Mouse (Mus musculus) telencephalon, adult 2 months (tissue): ENCODE data around the gene Olfr681.
"Not testable (repeated sequence)": the region's sequence is repeated elsewhere in the genome, so short reads cannot be mapped to it uniquely, and the experiment has no call there.

Source experiments
- DNase-seq: peaks from one replicate; pipeline ENCODE4 v3.0.0-alpha.2; 2011; ENCODE audit warnings: low read depth, low spot score

Olfr681 gene

GRCm38 (mm10) chr7:105116536-105116935 lies at the start of gene Olfr681:
TSS of gene Olfr681 (plus strand) at chr7:105116836.
- no peak for DNase-seq

GRCm38 (mm10) chr7:105080905-105081304 lies 35.7 kb upstream of the Olfr681 start, which contains the start of gene Olfr679:
TSS of gene Olfr679 (plus strand) at chr7:105081205.
- no peak for DNase-seq

- not testable (repeated sequence) for DNase-seq
Measured at GRCm38 (mm10) chr7:105092717-105093116, 23.9 kb upstream of the Olfr681 start, which contains the start of gene Olfr680-ps1. TSS of gene Olfr680-ps1 (minus strand) at chr7:105092817.

- no peak for DNase-seq
Measured at GRCm38 (mm10) chr7:105141275-105141674, 24.6 kb downstream of the Olfr681 start.

DNA sequence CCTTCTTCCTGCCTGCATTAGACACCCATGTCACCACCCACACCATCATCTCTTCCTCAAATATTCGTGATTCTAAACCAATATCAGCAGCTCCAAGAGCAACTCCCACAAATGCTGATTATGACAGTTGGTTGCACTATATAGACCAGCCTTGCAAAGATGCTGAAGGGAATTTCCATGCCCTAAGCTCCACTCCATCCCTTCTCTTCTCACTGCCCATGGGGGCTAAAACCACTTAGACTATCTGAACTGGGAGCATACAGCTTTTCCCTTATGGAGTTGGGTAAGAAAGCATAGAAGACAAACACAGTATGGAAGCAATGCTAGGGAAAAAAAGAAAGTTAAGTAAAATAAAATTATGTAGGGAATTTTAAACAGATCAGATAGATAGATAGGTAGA lies 30.3 kb downstream of the Olfr681 start, which contains the start of gene Olfr683:
Olfr683 (minus strand) TSS at position 101 of the 400 bp plus-strand sequence.
- DNase-seq: no peak

- no peak for DNase-seq
Measured at GRCm38 (mm10) chr7:105163553-105163952, 46.9 kb downstream of the Olfr681 start, which contains the start of gene Olfr684. TSS of gene Olfr684 (minus strand) at chr7:105163653.

- no peak for DNase-seq
Measured at GRCm38 (mm10) chr7:105170773-105171172, 54.1 kb downstream of the Olfr681 start.
